Mouse (Mus musculus): ENCODE data around the gene 1700018B08Rik. TPM values are rescaled to one million over a fixed set of nuclear protein-coding genes. Genes with fewer than 3 reads are reported as not detected.

Gene 1700018B08Rik
- polyA plus RNA-seq, 1 experiment from 2014 or later: not detected

- 90% methylated on average over 15 of the region's 15 CpGs for WGBS
- Histone ChIP-seq H3K27me3 (ENCODE audit: poor library complexity, severe bottlenecking) (peaks cover 11% of the 10 kb centered on the region; the same call in 1 of the 2 replicates), H3K4me3 (no peak overlapping the region)
These were observed 15.3 kb downstream of the 1700018B08Rik start for GRCm38 (mm10) chr8:121528790-121529189.

GRCm38 (mm10) chr8:121527751-121528150 is 16.4 kb downstream of the 1700018B08Rik start:
- WGBS: 81% methylated on average over 9 of the region's 9 CpGs
- no peak overlapping the region for H3K27ac ChIP-seq
- H3K36me3 ChIP-seq (replicated peaks): no peaks in the 10 kb centered on the region
- H3K4me1 ChIP-seq: peaks cover 5% of the 10 kb centered on the region; the same call in 1 of the 2 replicates
- peaks cover 11% of the 10 kb centered on the region; the same call in 1 of the 2 replicates for H3K27me3 ChIP-seq (ENCODE audit: poor library complexity, severe bottlenecking)
- no peaks in the 10 kb centered on the region for H3K9me3 ChIP-seq
- DNase-seq (ENCODE audit: extremely low spot score, low spot score): no peak
- no peak overlapping the region for H3K4me3 ChIP-seq

More at GRCm38 (mm10) chr8:121528790-121529189, 15.3 kb downstream of the 1700018B08Rik start:
- no peak overlapping the region for H3K27ac ChIP-seq
- no peaks in the 10 kb centered on the region for H3K9me3 ChIP-seq
- H3K36me3 ChIP-seq (replicated peaks): no peaks in the 10 kb centered on the region
- DNase-seq (ENCODE audit: extremely low spot score, low spot score): no peak
- peaks cover 5% of the 10 kb centered on the region; the same call in 1 of the 2 replicates for H3K4me1 ChIP-seq

DNA sequence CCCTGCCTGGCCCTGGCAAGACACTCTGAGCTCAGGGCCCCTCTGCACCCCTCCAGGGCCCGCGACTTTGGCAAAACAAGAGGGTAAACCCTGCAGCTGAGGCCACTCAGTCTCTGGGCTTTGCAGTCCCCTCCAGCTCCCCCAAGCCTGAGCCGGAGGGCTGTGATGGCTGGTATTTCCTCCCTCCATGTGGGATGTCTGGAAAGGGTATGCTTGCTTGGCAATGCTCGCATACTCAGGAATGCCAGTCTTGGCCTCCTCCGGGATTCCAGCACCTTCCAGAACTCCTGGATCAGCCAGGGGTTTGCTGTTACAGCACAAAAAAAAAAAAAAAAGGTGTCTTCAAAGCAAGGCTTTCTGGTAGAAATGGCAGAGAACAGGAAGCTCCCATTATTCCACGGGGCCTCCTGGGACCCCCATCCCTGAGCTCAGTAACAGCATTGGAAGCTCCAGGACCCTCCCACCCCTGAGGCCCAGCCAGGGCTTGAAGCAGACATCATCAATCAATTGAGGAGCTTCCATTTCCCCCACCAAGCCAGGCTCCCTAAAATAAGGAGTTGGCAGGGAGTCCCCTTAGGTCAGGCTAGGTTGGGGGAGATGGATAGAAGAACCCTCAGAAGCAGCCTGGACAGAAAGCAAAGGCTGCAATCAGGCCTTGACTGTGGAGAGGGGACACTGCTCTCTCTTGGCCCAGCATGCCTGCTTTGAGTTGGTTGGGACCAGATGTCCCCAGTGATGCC is 17.1 kb downstream of the 1700018B08Rik start:
- H3K4me3 ChIP-seq: no peak overlapping the region
- DNase-seq (ENCODE audit: extremely low spot score, low spot score): no peak
- WGBS: 79% methylated on average over 6 of the region's 6 CpGs

GRCm38 (mm10) chr8:121525111-121525818 is 18.9 kb downstream of the 1700018B08Rik start:
- Histone ChIP-seq H3K9me3 (no peaks in the 10 kb centered on the region), H3K4me3 (no peak overlapping the region), H3K36me3 (replicated peaks) (no peaks in the 10 kb centered on the region), H3K27me3 (ENCODE audit: poor library complexity, severe bottlenecking) (peaks cover 4% of the 10 kb centered on the region; the same call in 1 of the 2 replicates), H3K4me1 (peaks cover 16% of the 10 kb centered on the region), H3K27ac (no peak overlapping the region)
- 84% methylated on average over 18 of the region's 18 CpGs for WGBS
- no peak for DNase-seq (ENCODE audit: extremely low spot score, low spot score)

More for the DNA sequence above, 17.1 kb downstream of the 1700018B08Rik start:
- peaks cover 10% of the 10 kb centered on the region for H3K4me1 ChIP-seq
- peaks cover 11% of the 10 kb centered on the region; the same call in 1 of the 2 replicates for H3K27me3 ChIP-seq (ENCODE audit: poor library complexity, severe bottlenecking)
- H3K27ac ChIP-seq: no peak overlapping the region
- H3K36me3 ChIP-seq (replicated peaks): no peaks in the 10 kb centered on the region
- H3K9me3 ChIP-seq: no peaks in the 10 kb centered on the region

GRCm38 (mm10) chr8:121513429-121513828 is 30.7 kb downstream of the 1700018B08Rik start:
- Histone ChIP-seq H3K4me3 (no peak overlapping the region), H3K9me3 (no peaks in the 10 kb centered on the region), H3K4me1 (peaks cover 10% of the 10 kb centered on the region; the same call in 1 of the 2 replicates), H3K36me3 (replicated peaks) (no peaks in the 10 kb centered on the region), H3K27me3 (ENCODE audit: poor library complexity, severe bottlenecking) (peaks cover 53% of the 10 kb centered on the region), H3K27ac (no peak overlapping the region)
- peak; percentile 81 for DNase-seq (ENCODE audit: extremely low spot score, low spot score)
- WGBS: 7% methylated on average over 12 of the region's 12 CpGs

DNA sequence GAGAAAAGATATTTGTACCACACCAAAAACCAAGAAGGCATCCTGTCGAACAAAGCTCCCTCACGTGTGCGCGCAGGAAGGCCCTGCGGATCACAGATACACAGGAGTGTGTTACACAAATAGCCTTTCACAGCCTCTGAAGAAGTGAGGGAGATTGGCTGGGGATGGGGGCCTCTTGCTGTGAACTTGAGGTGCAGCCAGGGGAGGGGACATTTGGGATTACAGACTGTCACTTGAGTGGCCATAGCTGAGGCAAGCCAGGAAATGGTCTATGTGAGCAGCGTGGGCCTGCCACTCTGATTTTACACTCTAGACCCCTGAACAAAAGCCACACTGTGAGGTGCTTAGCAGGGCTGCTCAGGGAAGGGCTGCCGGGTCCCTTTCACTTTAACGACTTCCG is 32.4 kb downstream of the 1700018B08Rik start:
- peaks cover 53% of the 10 kb centered on the region for H3K27me3 ChIP-seq (ENCODE audit: poor library complexity, severe bottlenecking)
- H3K4me1 ChIP-seq: peaks cover 14% of the 10 kb centered on the region
- H3K9me3 ChIP-seq: no peaks in the 10 kb centered on the region
- 47% methylated on average over 9 of the region's 9 CpGs for whole genome bisulfite sequencing
- H3K36me3 ChIP-seq (replicated peaks): no peaks in the 10 kb centered on the region
- no peak for DNase-seq (ENCODE audit: extremely low spot score, low spot score)
- no peak overlapping the region for H3K4me3 ChIP-seq
- H3K27ac ChIP-seq: no peak overlapping the region

- no peaks in the 10 kb centered on the region for H3K9me3 ChIP-seq
- no peak overlapping the region for H3K27ac ChIP-seq
- DNase-seq (ENCODE audit: extremely low spot score, low spot score): no peak
- H3K27me3 ChIP-seq (ENCODE audit: poor library complexity, severe bottlenecking): peaks cover 9% of the 10 kb centered on the region
- no peak overlapping the region for H3K4me3 ChIP-seq
- WGBS: 81% methylated on average over 6 of the region's 6 CpGs
- peaks cover 14% of the 10 kb centered on the region for H3K4me1 ChIP-seq
- no peaks in the 10 kb centered on the region for H3K36me3 ChIP-seq (replicated peaks)
These were observed 46.5 kb downstream of the 1700018B08Rik start for GRCm38 (mm10) chr8:121497621-121498020.

- Histone ChIP-seq H3K4me1 (peaks cover 15% of the 10 kb centered on the region), H3K36me3 (replicated peaks) (no peaks in the 10 kb centered on the region), H3K4me3 (no peak overlapping the region), H3K27ac (no peak overlapping the region), H3K27me3 (ENCODE audit: poor library complexity, severe bottlenecking) (no peaks in the 10 kb centered on the region), H3K9me3 (no peaks in the 10 kb centered on the region)
- no peak for DNase-seq (ENCODE audit: extremely low spot score, low spot score)
- 57% methylated on average over 9 of the region's 9 CpGs for WGBS
These were observed 52.5 kb downstream of the 1700018B08Rik start for GRCm38 (mm10) chr8:121491633-121492032.

DNA sequence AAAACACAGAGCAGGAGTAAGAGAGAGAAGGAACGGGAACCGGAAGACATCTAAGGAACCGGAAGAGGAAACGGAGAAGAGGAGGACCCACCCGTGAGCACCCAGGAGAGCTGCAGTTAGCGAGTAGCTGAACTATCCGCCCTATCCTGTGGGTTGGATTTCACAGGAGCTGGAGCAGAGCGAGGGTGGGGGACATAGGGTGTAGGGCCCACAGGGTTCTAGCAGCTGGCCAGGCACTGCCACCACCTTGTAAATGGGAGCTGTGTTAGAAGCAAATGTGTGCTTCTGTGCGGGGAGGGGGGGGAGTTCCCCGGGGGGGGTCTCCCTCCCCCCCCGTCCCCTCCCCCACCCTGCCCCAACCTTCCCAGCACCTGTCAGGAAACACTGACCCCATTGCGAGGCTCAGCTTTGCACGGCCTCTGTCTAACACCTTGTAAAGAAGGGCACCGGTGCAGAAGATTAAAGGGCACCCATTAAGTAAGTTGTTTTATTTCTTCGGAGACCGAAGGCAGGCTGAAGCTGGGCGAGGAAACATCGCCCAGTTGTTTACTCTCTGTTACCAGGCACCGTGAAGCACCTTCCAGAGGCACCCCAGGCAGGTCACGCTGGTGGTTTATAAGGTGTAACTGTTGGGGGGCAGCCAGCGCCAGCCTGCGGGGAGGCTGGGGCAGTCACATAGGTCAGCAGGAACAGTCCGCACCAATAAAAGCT is 59.9 kb downstream of the 1700018B08Rik start:
- peaks cover 14% of the 10 kb centered on the region for H3K27me3 ChIP-seq (ENCODE audit: poor library complexity, severe bottlenecking)
- peaks cover 42% of the 10 kb centered on the region for H3K4me1 ChIP-seq
- DNase-seq (ENCODE audit: extremely low spot score, low spot score): no peak
- 81% methylated on average over 23 of the region's 23 CpGs for WGBS
- no peak overlapping the region for H3K27ac ChIP-seq
- no peak overlapping the region for H3K4me3 ChIP-seq
- no peaks in the 10 kb centered on the region for H3K9me3 ChIP-seq
- H3K36me3 ChIP-seq (replicated peaks): no peaks in the 10 kb centered on the region

Other genes with a start within 250 kb of the 1700018B08Rik start
- 13.1 and 14.8 TPM in 2 replicates for gene Fbxo31, start 34.5 kb upstream of the 1700018B08Rik start, polyA plus RNA-seq (2016; fragmentation: Nextera tagmentation; extraction: Ambion mirVana)
- 175 TPM in 2 replicates for gene Map1lc3b, start 46.0 kb upstream of the 1700018B08Rik start, polyA plus RNA-seq (2016; fragmentation: Nextera tagmentation; extraction: Ambion mirVana)
- 16.4 and 16.9 TPM in 2 replicates for gene Zcchc14, start 108.6 kb upstream of the 1700018B08Rik start, polyA plus RNA-seq (2016; fragmentation: Nextera tagmentation; extraction: Ambion mirVana)
- 5.6 and 7.7 TPM in 2 replicates for gene Jph3, start 185.3 kb upstream of the 1700018B08Rik start, polyA plus RNA-seq (2016; fragmentation: Nextera tagmentation; extraction: Ambion mirVana)

Measured in forebrain, embryonic 10.5 days (tissue).